Mouse (Mus musculus): ENCODE data around the gene Ccdc34. TPM values are rescaled to one million over a fixed set of nuclear protein-coding genes. Genes with fewer than 3 reads are reported as not detected.

Gene Ccdc34
- polyA plus RNA-seq (2012; rRNA removed; ENCODE audit: low replicate concordance) = 4.4 and 7.4 TPM in 2 replicates

GRCm38 (mm10) chr2:110017616-110018505 is at the start of gene Ccdc34:
Gene Ccdc34 (plus strand): TSS chr2:110017817.

Other genes starting within 250 kb of the Ccdc34 start
- 6.2 and 6.5 TPM in 2 replicates for gene Lin7c, start 127.0 kb upstream of the Ccdc34 start, polyA plus RNA-seq (2012; rRNA removed; ENCODE audit: low replicate concordance)
- gene Lgr4, start 100.2 kb upstream of the Ccdc34 start, polyA plus RNA-seq (2012; rRNA removed; ENCODE audit: low replicate concordance) = 19.7 and 26.4 TPM in 2 replicates